Mouse (Mus musculus): ENCODE measurements at regions not wholly inside any gene's neighbourhood (a gene's known extent, or its start where the extent isn't known, plus 50 kb on each side); places are given as distances from the start of the nearest gene placed in this dataset.
A peak's percentile ranks its signal among the peaks of the same experiment; 100 is the strongest.

DNA sequence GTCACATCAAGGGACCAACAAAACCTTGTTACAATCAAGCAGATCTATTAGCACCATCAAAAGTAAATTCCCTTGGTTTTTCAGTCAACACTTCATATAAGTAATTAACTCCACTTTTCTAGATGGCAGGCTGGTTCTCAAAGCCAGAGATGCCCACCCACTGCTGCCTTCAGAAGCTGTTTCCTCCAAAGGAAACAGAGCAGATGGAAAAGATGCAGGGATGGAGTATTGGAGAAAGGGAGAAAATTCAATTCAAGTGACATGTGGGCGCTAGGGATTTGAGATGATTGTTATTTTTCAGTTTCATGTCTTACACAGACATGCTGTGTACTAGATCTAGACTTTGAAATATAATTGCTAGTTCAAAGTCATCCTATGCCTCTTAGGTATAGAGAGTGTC, 705.1 kb downstream of the Edem1 start:
- H3K4me1 ChIP-seq (ENCODE audit: control insufficient read depth, insufficient read depth, low read length), result no peaks in the 10 kb centered on the region
- no peaks in the 10 kb centered on the region for H3K27me3 ChIP-seq (ENCODE audit: control insufficient read depth, insufficient read depth, low read length)
- no peak overlapping the region for H3K9ac ChIP-seq (replicated peaks; ENCODE audit: low read length)
- no peaks in the 10 kb centered on the region for H3K36me3 ChIP-seq (ENCODE audit: control insufficient read depth, insufficient read depth, low read length)
- H3K4me3 ChIP-seq (replicated peaks; ENCODE audit: low read depth, low read length), result no peak overlapping the region
- no peak overlapping the region for H3K4me2 ChIP-seq (ENCODE audit: low read length)
- WGBS, result 66% methylated on average over 1 of the region's 1 CpGs
- ATAC-seq (ENCODE audit: low FRiP score, low TSS enrichment), result no peak
- H3K27ac ChIP-seq (replicated peaks; ENCODE audit: low read depth, low read length), result no peak overlapping the region
- no peak for DNase-seq
- no peaks in the 10 kb centered on the region for H3K9me3 ChIP-seq (ENCODE audit: control insufficient read depth, low read length)

DNA sequence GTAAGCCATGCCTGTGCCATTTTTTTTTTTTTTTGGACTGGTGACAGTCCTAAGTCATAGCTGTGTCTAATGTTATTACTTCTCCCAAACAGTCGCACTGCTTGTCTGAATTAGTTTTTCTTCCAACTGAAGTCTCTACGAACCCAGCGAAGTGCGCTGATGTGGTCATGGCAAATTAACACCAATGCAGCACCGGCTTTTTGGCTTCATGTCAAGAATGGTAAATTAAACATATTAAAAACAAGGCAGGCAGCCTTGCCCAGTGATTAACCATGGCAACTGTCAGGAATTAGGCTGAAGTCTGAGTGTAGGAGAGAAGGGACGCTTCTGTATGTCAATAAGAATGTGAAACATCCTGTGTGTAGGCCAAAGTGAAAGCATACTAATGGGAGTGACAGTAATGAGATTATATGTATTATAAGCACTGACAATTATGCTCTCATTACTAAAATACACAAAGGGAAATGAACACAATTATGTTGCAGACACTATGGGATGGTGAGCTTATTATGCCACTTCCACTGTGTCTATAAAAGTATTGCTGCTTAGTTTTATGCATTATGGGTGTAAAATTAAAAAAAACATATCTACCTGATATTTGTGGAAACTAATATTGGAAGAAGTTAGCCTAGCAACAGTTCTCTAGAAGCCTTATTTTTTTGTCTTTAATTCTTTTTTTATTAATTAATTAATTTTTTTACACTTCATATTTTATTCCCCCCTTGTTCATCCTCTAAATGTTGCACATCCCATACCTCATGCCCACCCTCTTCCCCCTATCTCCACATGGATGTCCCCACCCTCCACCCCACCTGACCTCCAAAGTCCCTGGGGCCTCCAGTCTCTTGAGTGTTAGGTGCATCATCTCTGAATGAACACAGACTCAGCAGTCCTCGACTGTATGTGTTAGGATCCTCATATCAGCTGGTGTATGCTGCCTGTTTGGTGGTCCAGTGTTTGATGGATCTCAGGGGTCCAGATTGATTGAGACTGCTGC, 714.8 kb downstream of the Edem1 start:
- no peak overlapping the region for H3K27ac ChIP-seq (replicated peaks; ENCODE audit: low read depth, low read length)
- H3K9me3 ChIP-seq (ENCODE audit: control insufficient read depth, low read length), result no peaks in the 10 kb centered on the region
- peak; percentile 91 for ATAC-seq (ENCODE audit: low FRiP score, low TSS enrichment)
- 12% methylated on average over 7 of the region's 7 CpGs for WGBS
- peak; percentile 86 for DNase-seq
- H3K36me3 ChIP-seq (ENCODE audit: control insufficient read depth, insufficient read depth, low read length), result no peaks in the 10 kb centered on the region
- H3K4me1 ChIP-seq (ENCODE audit: control insufficient read depth, insufficient read depth, low read length), result 0 out of 2 replicates have a peak, but pooled peaks cover 4% of the 10 kb centered on the region
- H3K9ac ChIP-seq (replicated peaks; ENCODE audit: low read length), result no peak overlapping the region
- no peak overlapping the region for H3K4me3 ChIP-seq (replicated peaks; ENCODE audit: low read depth, low read length)
- H3K4me2 ChIP-seq (ENCODE audit: low read length), result no peak overlapping the region
- H3K27me3 ChIP-seq (ENCODE audit: control insufficient read depth, insufficient read depth, low read length), result peaks cover 2% of the 10 kb centered on the region; the same call in 1 of the 2 replicates

DNA sequence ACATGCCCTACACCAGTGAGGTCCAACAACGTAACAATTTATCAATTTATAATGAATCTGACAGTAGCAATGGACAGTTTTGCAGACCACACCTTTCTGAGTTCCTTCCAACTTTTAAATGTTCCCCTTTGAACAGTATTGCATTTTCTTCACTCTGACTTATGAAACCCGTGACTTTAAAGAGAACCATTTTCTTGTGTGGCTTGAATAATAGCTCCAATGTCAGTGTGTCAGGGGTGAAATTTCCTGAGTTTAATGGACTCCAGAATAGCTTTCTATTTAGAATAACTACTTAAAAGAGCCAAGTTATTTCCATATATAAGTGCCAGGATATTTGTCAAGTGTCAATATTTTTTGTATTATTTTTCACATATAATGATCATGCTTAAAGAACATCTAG, 723.9 kb downstream of the Edem1 start:
- DNase-seq (no peak), ATAC-seq (ENCODE audit: low FRiP score, low TSS enrichment) (no peak)
- H3K9me3 ChIP-seq (ENCODE audit: control insufficient read depth, low read length), result no peaks in the 10 kb centered on the region
- no peak overlapping the region for H3K4me3 ChIP-seq (replicated peaks; ENCODE audit: low read depth, low read length)
- WGBS, result 89% methylated on average over 2 of the region's 2 CpGs
- H3K4me1 ChIP-seq (ENCODE audit: control insufficient read depth, insufficient read depth, low read length), result no peaks in the 10 kb centered on the region
- H3K9ac ChIP-seq (replicated peaks; ENCODE audit: low read length), result no peak overlapping the region
- H3K36me3 ChIP-seq (ENCODE audit: control insufficient read depth, insufficient read depth, low read length), result no peaks in the 10 kb centered on the region
- H3K4me2 ChIP-seq (ENCODE audit: low read length), result no peak overlapping the region
- no peak overlapping the region for H3K27ac ChIP-seq (replicated peaks; ENCODE audit: low read depth, low read length)
- H3K27me3 ChIP-seq (ENCODE audit: control insufficient read depth, insufficient read depth, low read length), result no peaks in the 10 kb centered on the region
